Mouse (Mus musculus) erythroblast, embryonic 14.5 days (primary cell): Measurements from ENCODE around the gene Igsf8.

Experiments
- GATA1 ChIP-seq: IDR thresholded peaks from 2 replicates; pipeline ENCODE4 v1.6.1; 2012; ENCODE audit warnings: low read length, inconsistent platforms, mixed read lengths
- TAL1 ChIP-seq: IDR thresholded peaks from 3 replicates; pipeline ENCODE4 v1.6.1; 2012; ENCODE audit warnings: low read length, inconsistent platforms, mixed read lengths

DNA sequence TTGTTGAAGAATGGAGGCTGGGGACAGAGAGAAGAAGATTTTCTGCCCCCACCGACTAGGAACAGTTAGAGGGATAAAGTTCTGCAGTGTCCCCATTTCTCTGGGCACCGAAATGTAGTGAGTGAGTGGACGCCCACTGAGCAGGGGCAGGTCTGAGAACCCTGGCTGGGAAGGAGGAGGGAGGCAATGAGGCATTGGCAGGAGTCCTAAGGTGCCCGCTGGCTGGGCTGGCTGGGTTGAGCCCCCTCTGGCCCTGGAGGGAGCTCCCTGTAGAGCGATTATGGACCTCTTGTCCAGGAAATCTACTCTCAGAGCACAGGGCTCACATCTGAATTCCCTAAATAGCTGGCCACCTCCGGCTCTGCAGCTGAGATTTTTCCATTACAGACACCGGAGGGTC, 38.1 kb downstream of the Igsf8 start:
- TF ChIP-seq TAL1 (no peak), GATA1 (no peak)
